Mouse (Mus musculus): ENCODE data around the gene Lax1. TPM values are rescaled to one million over a fixed set of nuclear protein-coding genes. Genes with fewer than 3 reads are reported as not detected.

The Lax1 gene
- polyA plus RNA-seq (2017; shearing (Covaris generic)): 100 to 1,000 TPM; 147 to 154 TPM

GRCm38 (mm10) chr1:133689897-133690296 lies at the start of gene Lax1:
TSS of gene Lax1 (minus strand) at chr1:133690108.

GRCm38 (mm10) chr1:133661203-133661933 lies 28.5 kb downstream of the Lax1 start, which contains the start of gene Gm38394:
TSS of gene Gm38394 (minus strand) at chr1:133661318.

GRCm38 (mm10) chr1:133660466-133661202 lies 29.3 kb downstream of the Lax1 start, which contains the start of gene Zbed6:
TSS of gene Zbed6 (minus strand) at chr1:133660885.

Other genes starting within 250 kb of the Lax1 start
- gene Snrpe, start 79.8 kb downstream of the Lax1 start, polyA plus RNA-seq (2017; shearing (Covaris generic)): 100 to 1,000 TPM; 255 to 265 TPM
- gene Zbed6, start 29.2 kb downstream of the Lax1 start, polyA plus RNA-seq (2017; shearing (Covaris generic)): not detected
- gene Gm38394, start 28.8 kb downstream of the Lax1 start, polyA plus RNA-seq (2017; shearing (Covaris generic)): 1 to 10 TPM; 1.5 TPM
- 10 to 100 TPM in 1 of 2 experiments, 1 to 10 TPM in 1; 8.7 to 14.1 TPM for gene Atp2b4, start 110.9 kb upstream of the Lax1 start, polyA plus RNA-seq (2017; shearing (Covaris generic))
- gene Optc, start 217.9 kb upstream of the Lax1 start, polyA plus RNA-seq (2017; shearing (Covaris generic)): under 1 TPM in 1 of 2 experiments, not detected in 1; 0.58 TPM
- under 1 TPM in 1 of 2 experiments, not detected in 1; 0.13 TPM for gene Prelp, start 231.3 kb upstream of the Lax1 start, polyA plus RNA-seq (2017; shearing (Covaris generic))